18 mouse cellular contexts compared by ENCODE assay signal in genomic region chr11:19952963-19953362, GRCm38 (mm10). TPM values are rescaled to one million over a fixed set of nuclear protein-coding genes. Genes with fewer than 3 reads are reported as not detected.
DNase-seq lines count a peak whose midpoint lies in the region; ATAC-seq and TF ChIP-seq lines count a peak whose summit lies in the region.
"Had no signal": no experiment of that assay in that cellular context is flagged by ENCODE, and none has a peak within 500 bp of the region (broad histone marks: within the 10 kb centered on the region; RNA-seq: fewer than 3 reads in every experiment).

No protein-coding gene starts in this region.

- H3K4me1 ChIP-seq in cerebellum, adult 2 months (ENCODE audit: control insufficient read depth, insufficient read depth, low read length): peaks cover 68% of the 10 kb centered on the region
- peaks cover 45% of the 10 kb centered on the region for H3K4me1 ChIP-seq in intestine, embryonic 15.5 days (replicated peaks)
- peaks cover 64% of the 10 kb centered on the region for H3K4me1 ChIP-seq in intestine, embryonic 16.5 days (ENCODE audit: control insufficient read depth, insufficient read depth, low read length)

- WGBS in cerebellum, adult 2 months: 9% methylated on average over 8 of the region's 8 CpGs
- 30% methylated on average over 8 of the region's 8 CpGs for WGBS in intestine, embryonic 15.5 days
- 25% methylated on average over 8 of the region's 8 CpGs for WGBS in intestine, embryonic 16.5 days

- ATAC-seq in intestine, embryonic 15.5 days: peak; percentile 15; the same call in 1 of the 2 replicates
- ATAC-seq in intestine, embryonic 16.5 days: no peak
- ATAC-seq in common myeloid progenitor, adult 5-6 weeks (replicated peaks; ENCODE audit: low read depth, poor library complexity, severe bottlenecking): peak; percentile 36; the same call in 1 of the 2 replicates
- ATAC-seq: forebrain, embryonic 13.5 days; forebrain, postnatal 0 days; intestine, postnatal 0 days had no signal

- no peak overlapping the region for H3K9ac ChIP-seq in intestine, embryonic 15.5 days
- no peak overlapping the region for H3K9ac ChIP-seq in intestine, embryonic 16.5 days (ENCODE audit: low read depth, low read length)
- H3K9ac ChIP-seq: forebrain, embryonic 13.5 days; forebrain, postnatal 0 days; heart, embryonic 12.5 days; hindbrain, embryonic 14.5 days had no signal

- no peak overlapping the region for H3K4me2 ChIP-seq in intestine, embryonic 15.5 days (replicated peaks)
- no peak overlapping the region for H3K4me2 ChIP-seq in intestine, embryonic 16.5 days (ENCODE audit: low read depth, low read length)
- H3K4me2 ChIP-seq: forebrain, embryonic 13.5 days; heart, embryonic 12.5 days; hindbrain, embryonic 14.5 days had no signal

- H3K4me3 ChIP-seq in cerebellum, adult 2 months (replicated peaks; ENCODE audit: insufficient read depth, low read depth, low read length): no peak overlapping the region
- no peak overlapping the region for H3K4me3 ChIP-seq in intestine, embryonic 15.5 days (replicated peaks)
- H3K4me3 ChIP-seq in intestine, embryonic 16.5 days (ENCODE audit: low read length): no peak overlapping the region
- H3K4me3 ChIP-seq: embryonic facial prominence, embryonic 10.5 days; forebrain, embryonic 13.5 days; gastrocnemius, adult 2 months; heart, embryonic 12.5 days; hindbrain, embryonic 10.5 days had no signal

- peak overlapping the region; percentile 35 for H3K27ac ChIP-seq in cerebellum, adult 2 months (ENCODE audit: insufficient read depth, low read length)
- H3K27ac ChIP-seq in intestine, embryonic 15.5 days: no peak overlapping the region
- no peak overlapping the region for H3K27ac ChIP-seq in intestine, embryonic 16.5 days (ENCODE audit: low read length)
- H3K27ac ChIP-seq: embryonic facial prominence, embryonic 10.5 days; forebrain, embryonic 13.5 days; gastrocnemius, adult 2 months; hindbrain, embryonic 10.5 days; hindbrain, embryonic 14.5 days had no signal

- H3K27me3 ChIP-seq in cerebellum, adult 2 months (ENCODE audit: control insufficient read depth, insufficient read depth, low read length): no peaks in the 10 kb centered on the region
- no peaks in the 10 kb centered on the region for H3K27me3 ChIP-seq in intestine, embryonic 15.5 days (replicated peaks)
- no peaks in the 10 kb centered on the region for H3K27me3 ChIP-seq in intestine, embryonic 16.5 days (replicated peaks; ENCODE audit: control insufficient read depth, insufficient read depth, low read length)
- H3K27me3 ChIP-seq: CH12.LX; forebrain, embryonic 13.5 days; heart, embryonic 12.5 days had no signal

- no peak for TF ChIP-seq POLR2A in cerebellum, adult 2 months (IDR thresholded peaks at IDR 0.05; ENCODE audit: borderline replicate concordance, insufficient read depth, low read length)

- DNase-seq in cerebellum, adult 2 months: peak; percentile 59 to 62
- DNase-seq in cerebellum, adult 11 months: no peak
- no peak for DNase-seq in frontal cortex, postnatal 25 days (ENCODE audit: low spot score in 2 of 2)
- DNase-seq: adrenal gland, adult 2 months; adrenal gland, postnatal 25 days; forebrain, postnatal 0 days; gastrocnemius, adult 2 months; gastrocnemius, postnatal 25 days had no signal

- no peaks in the 10 kb centered on the region for H3K36me3 ChIP-seq in intestine, embryonic 15.5 days
- H3K36me3 ChIP-seq in intestine, embryonic 16.5 days (ENCODE audit: control insufficient read depth, insufficient read depth, low read length): no peaks in the 10 kb centered on the region; the same call in 1 of the 2 replicates
- H3K36me3 ChIP-seq: heart, embryonic 12.5 days had no signal

- no peaks in the 10 kb centered on the region for H3K9me3 ChIP-seq in intestine, embryonic 15.5 days
- H3K9me3 ChIP-seq in intestine, embryonic 16.5 days (ENCODE audit: control insufficient read depth, low read length): no peaks in the 10 kb centered on the region
- H3K9me3 ChIP-seq: embryonic facial prominence, embryonic 10.5 days; forebrain, embryonic 13.5 days; heart, embryonic 12.5 days; hindbrain, embryonic 10.5 days had no signal

- TF ChIP-seq CTCF in cerebellum, adult 2 months (IDR thresholded peaks at IDR 0.05; ENCODE audit: borderline replicate concordance, insufficient read depth, low read depth, low read length): no peak

RNA-seq across cellular contexts. Expression of gene Spred2, which starts 28.8 kb away (rescaled TPM):
- 40.3 and 40.6 TPM in 2 replicates for polyA plus RNA-seq in cerebellum, adult 2 months (2012; rRNA removed)
- polyA plus RNA-seq in intestine, embryonic 15.5 days (2015; fragmentation: Nextera tagmentation; extraction: Ambion mirVana): 6.8 and 7.1 TPM in 2 replicates
- polyA plus RNA-seq in intestine, embryonic 16.5 days (2015; fragmentation: Nextera tagmentation; extraction: Ambion mirVana): 4.4 and 4.9 TPM in 2 replicates
- 6.2 and 9.5 TPM in 2 replicates for total RNA-seq in common myeloid progenitor, adult 5-6 weeks (2017)

Comparison
In these comparisons a context has a peak if more than half of its experiments do, and no peak if none do; other contexts are left out.
1. DNase-seq: peak in cerebellum, adult 2 months (2 of 2); none in cerebellum, adult 11 months (single experiment) and frontal cortex, postnatal 25 days (0 of 2).